Mouse (Mus musculus) frontal cortex, postnatal 36 days (tissue): ENCODE data around the gene Kcnh4.

Experiments
- DNase-seq, 2 experiments: peaks; one replicate each; pipeline ENCODE4 v3.0.0; 2022; ENCODE audit warnings: low spot score in 2 of 2

Kcnh4 gene

DNA sequence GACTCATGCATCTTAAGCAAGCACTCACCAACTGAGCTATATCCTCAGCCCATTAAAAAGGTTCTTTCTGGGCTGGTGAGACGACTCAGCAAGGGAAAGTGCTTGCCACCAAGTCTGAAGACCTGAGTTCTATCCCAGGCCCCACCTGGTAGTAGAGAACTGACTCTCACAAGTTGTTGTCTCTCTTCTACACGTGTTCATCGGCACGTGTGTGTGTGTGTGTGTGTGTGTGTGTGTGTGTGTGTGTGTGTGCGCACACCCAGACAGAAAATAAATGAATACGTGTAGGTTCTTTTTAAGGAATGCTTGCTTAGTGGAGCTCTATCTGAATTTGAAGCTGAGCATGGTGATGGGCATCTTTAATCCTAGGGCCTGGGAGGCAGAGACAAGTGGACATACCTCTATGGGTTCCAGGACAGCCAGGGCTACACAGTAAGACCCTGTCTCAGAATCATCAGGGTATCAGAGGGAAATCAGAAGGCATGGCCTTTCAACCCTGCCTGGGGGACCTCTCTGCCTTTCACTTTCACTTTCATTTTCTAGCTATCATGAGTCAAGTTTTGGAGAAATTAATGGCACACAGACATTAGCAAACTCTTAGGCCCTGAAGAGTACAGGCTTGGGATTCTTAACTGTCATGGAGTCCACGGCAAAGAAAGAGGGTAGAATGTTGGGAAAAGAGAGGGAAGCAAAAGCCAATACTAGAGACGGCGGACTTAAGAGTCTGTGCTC, 24.4 kb downstream of the Kcnh4 start:
- no peak for DNase-seq

- no peak for DNase-seq
Measured at GRCm38 (mm10) chr11:100730477-100731205, 29.1 kb downstream of the Kcnh4 start.

DNA sequence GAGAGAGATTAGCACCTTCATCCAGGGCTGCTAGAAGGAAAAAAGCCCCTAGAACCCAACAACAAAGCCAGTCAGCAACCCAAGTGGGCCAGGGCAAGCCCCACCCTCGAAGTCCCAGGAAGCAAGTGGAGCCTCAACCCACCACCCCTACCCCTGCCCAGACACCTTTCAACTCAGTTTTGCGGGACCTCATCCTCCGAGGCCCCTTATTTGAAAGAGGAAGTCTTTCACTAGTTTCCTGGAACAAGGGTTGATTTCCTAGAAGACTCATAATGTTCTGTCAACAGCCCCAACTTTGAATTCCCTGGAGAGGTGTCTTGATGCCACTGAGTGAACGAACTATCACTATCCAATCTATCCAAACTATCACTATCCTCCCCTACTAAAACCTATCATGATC, 29.8 kb downstream of the Kcnh4 start:
- no peak for DNase-seq

- no peak for DNase-seq
Measured at GRCm38 (mm10) chr11:100728601-100729000, 31.1 kb downstream of the Kcnh4 start.

- no peak for DNase-seq
Measured at GRCm38 (mm10) chr11:100727201-100727600, 32.5 kb downstream of the Kcnh4 start.

DNA sequence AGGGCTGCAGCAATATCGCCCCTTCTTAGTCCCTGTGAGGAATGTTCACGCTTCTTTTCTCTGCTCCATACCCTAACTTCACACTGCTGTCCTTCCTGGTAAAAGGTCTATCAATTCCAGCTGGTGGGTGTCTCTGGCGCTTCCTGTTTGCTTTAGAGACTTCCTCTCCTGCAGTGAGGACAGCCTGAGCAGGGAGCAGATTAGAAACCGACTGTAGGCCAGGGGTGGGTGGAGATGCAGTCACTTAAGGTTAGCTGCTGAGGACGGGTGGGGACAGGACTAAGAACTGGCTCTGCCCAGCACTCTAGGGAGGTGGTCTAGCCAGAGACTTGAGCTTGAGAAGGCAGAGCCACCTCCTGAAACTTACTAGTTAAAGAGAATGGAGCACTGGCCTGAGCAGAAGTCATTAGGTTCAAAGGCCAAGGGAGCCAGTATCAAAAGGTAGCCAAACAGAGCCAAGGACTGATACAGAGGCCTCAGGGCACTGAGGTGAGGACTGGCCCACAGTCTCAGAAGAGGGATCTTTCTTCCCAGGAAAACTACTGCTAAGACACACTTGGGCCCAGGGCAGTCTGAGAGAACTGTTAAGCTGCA, 34.7 kb downstream of the Kcnh4 start:
- no peak for DNase-seq

- DNase-seq: no peak
Measured at GRCm38 (mm10) chr11:100722493-100723028, 37.2 kb downstream of the Kcnh4 start.

DNA sequence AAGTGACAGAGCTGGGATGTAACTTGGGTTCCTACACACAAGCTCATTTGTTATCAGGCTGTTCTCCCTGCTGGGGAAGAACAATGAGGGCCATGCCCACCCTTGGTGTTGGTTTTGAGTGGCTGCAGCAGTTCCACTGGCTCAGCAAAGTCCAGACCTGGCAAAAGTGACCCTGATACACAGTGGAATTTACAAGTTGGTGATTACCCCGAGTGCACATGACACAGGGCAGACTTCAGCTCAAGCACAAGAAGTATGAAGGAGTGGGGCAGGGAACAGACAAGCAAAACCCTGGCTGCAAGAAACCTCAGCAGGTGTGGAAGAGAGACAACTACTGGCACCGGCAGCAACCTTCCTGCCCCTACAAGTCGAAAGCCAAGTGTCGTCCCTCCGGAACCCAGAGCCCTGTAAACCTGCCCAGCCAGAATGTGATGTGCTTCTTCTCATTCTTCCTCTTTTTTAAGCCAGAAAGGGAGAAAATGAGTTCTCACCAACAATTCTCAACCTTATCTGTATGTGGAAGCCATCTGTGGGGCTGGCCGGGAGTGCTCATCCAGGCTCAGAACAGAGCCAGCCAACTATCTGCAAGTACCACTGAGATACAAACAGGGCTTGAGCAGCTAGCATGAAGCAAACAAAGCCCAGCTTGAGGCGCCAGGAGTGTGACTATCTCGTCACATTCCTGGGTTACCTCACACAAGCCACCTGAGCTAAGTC, 37.8 kb downstream of the Kcnh4 start:
- DNase-seq: no peak

GRCm38 (mm10) chr11:100721254-100721653, 38.5 kb downstream of the Kcnh4 start:
- no peak for DNase-seq

DNA sequence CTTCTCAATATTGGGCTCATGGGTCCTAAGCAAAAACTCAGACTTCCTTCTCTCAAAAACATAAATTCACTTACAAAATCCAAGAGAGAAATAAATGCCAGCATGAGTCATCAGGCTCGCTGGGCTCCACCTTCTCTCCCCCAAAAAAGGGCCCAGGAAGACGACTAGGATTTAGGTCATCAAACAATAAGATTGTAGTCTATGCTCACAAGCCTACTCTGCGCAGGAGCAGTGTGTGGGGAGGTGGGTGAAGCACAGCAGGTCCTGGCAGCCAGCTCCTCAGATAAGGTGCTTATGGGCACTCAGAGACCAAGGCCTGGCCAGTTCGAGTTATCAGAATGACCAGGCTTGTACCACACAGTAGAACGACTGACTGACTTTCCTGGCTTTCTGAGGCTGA, 39.4 kb downstream of the Kcnh4 start:
- DNase-seq: no peak

GRCm38 (mm10) chr11:100719893-100720292, 39.8 kb downstream of the Kcnh4 start:
- no peak for DNase-seq

- DNase-seq: no peak
Measured at GRCm38 (mm10) chr11:100719312-100719711, 40.4 kb downstream of the Kcnh4 start.

GRCm38 (mm10) chr11:100718866-100719265, 40.9 kb downstream of the Kcnh4 start:
- DNase-seq: no peak

- DNase-seq: no peak
Measured at GRCm38 (mm10) chr11:100718462-100718861, 41.3 kb downstream of the Kcnh4 start.

- no peak for DNase-seq
Measured at GRCm38 (mm10) chr11:100716649-100717048, 43.1 kb downstream of the Kcnh4 start.

GRCm38 (mm10) chr11:100714948-100715347, 44.8 kb downstream of the Kcnh4 start:
- DNase-seq: no peak

GRCm38 (mm10) chr11:100714534-100714915, 45.2 kb downstream of the Kcnh4 start:
- DNase-seq: peak; percentile 73 to 87

DNA sequence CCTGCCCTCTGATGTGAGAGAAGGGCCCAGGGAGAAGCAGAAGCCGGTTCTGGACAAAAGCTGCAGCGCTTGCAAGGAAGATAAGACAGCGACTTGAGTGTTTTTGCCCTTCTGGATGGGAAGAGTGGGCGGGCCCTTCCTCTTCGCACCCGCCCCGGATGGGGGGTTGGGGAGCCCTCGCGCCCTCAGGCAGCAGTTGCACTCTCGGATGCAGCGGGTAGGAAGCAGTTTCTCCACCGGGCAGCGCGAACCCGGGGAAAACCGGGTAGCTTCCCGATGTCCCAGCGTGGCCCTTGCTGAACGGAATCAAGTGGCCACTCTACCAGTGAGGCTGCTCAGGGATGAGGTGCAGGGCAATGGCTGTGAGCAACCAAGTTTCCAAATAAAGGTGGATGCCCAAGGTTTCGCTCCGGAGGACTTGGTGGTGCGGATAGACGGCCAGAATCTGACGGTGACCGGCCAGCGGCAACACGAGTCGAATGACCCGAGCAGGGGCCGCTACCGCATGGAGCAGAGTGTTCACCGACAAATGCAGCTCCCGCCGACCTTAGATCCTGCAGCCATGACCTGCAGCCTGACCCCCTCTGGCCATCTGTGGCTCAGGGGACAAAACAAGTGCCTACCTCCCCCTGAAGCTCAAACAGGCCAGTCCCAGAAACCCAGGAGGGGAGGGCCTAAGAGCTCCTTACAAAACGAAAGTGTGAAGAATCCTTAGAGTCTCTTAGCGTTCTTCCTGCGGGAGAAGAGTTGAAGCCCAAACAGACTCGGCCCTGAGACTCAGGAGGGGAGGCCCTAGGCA, 45.8 kb downstream of the Kcnh4 start, which contains the start of gene Hspb9:
Gene Hspb9 (plus strand): TSS at position 116 of the 799 bp plus-strand sequence.
- DNase-seq: peak in 1 of 2 experiments; percentile 55

- no peak for DNase-seq
Measured at GRCm38 (mm10) chr11:100713174-100713573, 46.6 kb downstream of the Kcnh4 start.

GRCm38 (mm10) chr11:100711783-100712615, 47.7 kb downstream of the Kcnh4 start, which contains the start of gene Kat2a:
Gene Kat2a, minus strand, starts transcription at chr11:100712465.
- peak; percentile 80 to 88 for DNase-seq
